Mouse (Mus musculus): ENCODE data around the gene Emilin1.

DNA sequence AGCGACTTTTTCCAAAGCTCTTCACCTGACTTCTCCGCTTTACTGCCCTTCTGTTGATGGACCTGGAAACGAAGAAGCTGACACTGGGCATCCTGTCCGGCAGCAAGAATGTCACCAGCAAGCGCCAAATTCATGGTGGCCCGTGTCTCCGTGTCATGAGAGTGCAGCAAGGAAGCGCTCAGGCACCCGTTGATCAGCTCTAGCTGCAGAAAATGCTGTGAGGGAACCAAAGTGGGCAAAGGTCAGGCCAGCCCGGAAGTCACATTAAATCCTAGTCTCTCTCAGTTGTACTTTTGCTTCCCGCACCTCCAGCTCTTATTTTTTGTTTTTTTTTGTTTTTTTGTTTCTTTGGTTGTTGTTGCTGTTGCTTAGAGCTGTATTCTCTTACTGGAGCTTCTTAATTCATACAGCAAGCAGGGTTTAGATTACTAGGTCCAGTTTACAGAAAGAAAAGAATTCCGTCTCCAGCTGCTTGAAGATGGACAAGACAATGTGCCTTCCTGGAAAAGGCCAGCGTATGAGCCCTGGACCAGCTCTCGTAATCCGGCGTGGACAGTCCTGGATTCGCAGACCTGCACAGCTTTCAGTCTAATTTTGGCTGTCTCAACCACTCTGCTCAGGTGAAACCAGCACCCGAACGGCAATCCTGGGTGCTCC lies 46.1 kb downstream of the Emilin1 start:
- no peak for TF ChIP-seq TAL1 (IDR thresholded peaks at IDR 0.05; ENCODE audit: low read length)
- no peak for TF ChIP-seq GATA1 (IDR thresholded peaks at IDR 0.05; ENCODE audit: low read length)

All from erythroblast, embryonic 14.5 days (primary cell).